In genomic region chr3:104960026-104961000, GRCm38 (mm10) we compare ENCODE assay signal across 12 mouse cellular contexts. TPM values are rescaled to one million over a fixed set of nuclear protein-coding genes. Genes with fewer than 3 reads are reported as not detected.
DNase-seq lines count a peak whose midpoint lies in the region; ATAC-seq and TF ChIP-seq lines count a peak whose summit lies in the region.
"Had no signal": no experiment of that assay in that cellular context is flagged by ENCODE, and none has a peak within 500 bp of the region (broad histone marks: within the 10 kb centered on the region; RNA-seq: fewer than 3 reads in every experiment).

No protein-coding gene starts in this region.

- H3K9ac ChIP-seq in forebrain, embryonic 16.5 days (replicated peaks; ENCODE audit: low read depth, low read length): no peak overlapping the region
- H3K9ac ChIP-seq in liver, embryonic 11.5 days (ENCODE audit: low read depth, low read length): no peak overlapping the region
- no peak overlapping the region for H3K9ac ChIP-seq in liver, postnatal 0 days (replicated peaks)
- H3K9ac ChIP-seq in intestine, embryonic 16.5 days (ENCODE audit: low read depth, low read length): peak overlapping the region; percentile 63; the same call in 1 of the 2 replicates
- H3K9ac ChIP-seq in neural tube, embryonic 13.5 days: no peak overlapping the region

- H3K27ac ChIP-seq in forebrain, embryonic 10.5 days: no peak overlapping the region
- no peak overlapping the region for H3K27ac ChIP-seq in forebrain, embryonic 16.5 days (ENCODE audit: low read length)
- no peak overlapping the region for H3K27ac ChIP-seq in liver, embryonic 11.5 days (ENCODE audit: low read depth, low read length)
- no peak overlapping the region for H3K27ac ChIP-seq in liver, postnatal 0 days (ENCODE audit: low read depth)
- H3K27ac ChIP-seq in intestine, embryonic 16.5 days (ENCODE audit: low read length): no peak overlapping the region
- H3K27ac ChIP-seq in neural tube, embryonic 13.5 days (replicated peaks): no peak overlapping the region

- peaks cover 55% of the 10 kb centered on the region for H3K4me1 ChIP-seq in forebrain, embryonic 10.5 days
- peaks cover 20% of the 10 kb centered on the region for H3K4me1 ChIP-seq in forebrain, embryonic 16.5 days (replicated peaks; ENCODE audit: control insufficient read depth, insufficient read depth, low read length)
- peaks cover 22% of the 10 kb centered on the region for H3K4me1 ChIP-seq in liver, embryonic 11.5 days (replicated peaks; ENCODE audit: control insufficient read depth, insufficient read depth, low read length)
- H3K4me1 ChIP-seq in liver, postnatal 0 days (ENCODE audit: insufficient read depth): peaks cover 13% of the 10 kb centered on the region
- H3K4me1 ChIP-seq in intestine, embryonic 16.5 days (ENCODE audit: control insufficient read depth, insufficient read depth, low read length): peaks cover 20% of the 10 kb centered on the region
- H3K4me1 ChIP-seq in neural tube, embryonic 13.5 days (replicated peaks): peaks cover 27% of the 10 kb centered on the region

- H3K27me3 ChIP-seq in forebrain, embryonic 10.5 days (ENCODE audit: poor library complexity, severe bottlenecking): peaks cover 76% of the 10 kb centered on the region
- peaks cover 52% of the 10 kb centered on the region for H3K27me3 ChIP-seq in forebrain, embryonic 16.5 days (replicated peaks; ENCODE audit: control insufficient read depth, insufficient read depth, low read length)
- peaks cover 68% of the 10 kb centered on the region for H3K27me3 ChIP-seq in liver, embryonic 11.5 days (replicated peaks; ENCODE audit: control insufficient read depth, insufficient read depth, low read length)
- H3K27me3 ChIP-seq in liver, postnatal 0 days (ENCODE audit: insufficient read depth, low read length): peaks cover 55% of the 10 kb centered on the region
- peaks cover 35% of the 10 kb centered on the region for H3K27me3 ChIP-seq in intestine, embryonic 16.5 days (replicated peaks; ENCODE audit: control insufficient read depth, insufficient read depth, low read length)
- H3K27me3 ChIP-seq in neural tube, embryonic 13.5 days: peaks cover 78% of the 10 kb centered on the region

- no peak for ATAC-seq in forebrain, embryonic 16.5 days
- no peak for ATAC-seq in liver, embryonic 11.5 days (replicated peaks; ENCODE audit: low FRiP score)
- ATAC-seq in liver, postnatal 0 days: no peak
- ATAC-seq in intestine, embryonic 16.5 days: no peak
- ATAC-seq in neural tube, embryonic 13.5 days (ENCODE audit: low read depth): no peak

- DNase-seq in forebrain, embryonic 10.5 days (ENCODE audit: extremely low spot score, low spot score): no peak
- DNase-seq in liver, embryonic 11.5 days (ENCODE audit: low spot score): no peak
- DNase-seq in liver, postnatal 0 days: no peak
- no peak for DNase-seq in left cerebral cortex, postnatal 25 days (ENCODE audit: low spot score in 2 of 2)
- DNase-seq in embryo, embryonic 10.5 days (ENCODE audit: low spot score): no peak
- DNase-seq: kidney, adult 8-10 months; right cerebral cortex, adult 18-20 months had no signal

- no peak for TF ChIP-seq EP300 in liver, postnatal 0 days (IDR thresholded peaks at IDR 0.05; ENCODE audit: low read depth)

- H3K36me3 ChIP-seq in forebrain, embryonic 10.5 days (replicated peaks): peaks cover 7% of the 10 kb centered on the region
- H3K36me3 ChIP-seq in forebrain, embryonic 16.5 days (ENCODE audit: control insufficient read depth, insufficient read depth): no peaks in the 10 kb centered on the region
- no peaks in the 10 kb centered on the region for H3K36me3 ChIP-seq in liver, embryonic 11.5 days (ENCODE audit: control insufficient read depth, insufficient read depth, low read length)
- no peaks in the 10 kb centered on the region for H3K36me3 ChIP-seq in liver, postnatal 0 days (replicated peaks; ENCODE audit: insufficient read depth, low read length)
- no peaks in the 10 kb centered on the region for H3K36me3 ChIP-seq in intestine, embryonic 16.5 days (ENCODE audit: control insufficient read depth, insufficient read depth, low read length)
- peaks cover 2% of the 10 kb centered on the region; the same call in 1 of the 2 replicates for H3K36me3 ChIP-seq in neural tube, embryonic 13.5 days

- no peaks in the 10 kb centered on the region for H3K9me3 ChIP-seq in forebrain, embryonic 10.5 days
- H3K9me3 ChIP-seq in forebrain, embryonic 16.5 days (ENCODE audit: control insufficient read depth, low read length): no peaks in the 10 kb centered on the region
- no peaks in the 10 kb centered on the region for H3K9me3 ChIP-seq in liver, embryonic 11.5 days (ENCODE audit: control insufficient read depth, low read length)
- H3K9me3 ChIP-seq in liver, postnatal 0 days (ENCODE audit: low read length): no peaks in the 10 kb centered on the region
- no peaks in the 10 kb centered on the region for H3K9me3 ChIP-seq in intestine, embryonic 16.5 days (ENCODE audit: control insufficient read depth, low read length)
- no peaks in the 10 kb centered on the region for H3K9me3 ChIP-seq in neural tube, embryonic 13.5 days

- 5% methylated on average over 19 of the region's 19 CpGs for WGBS in forebrain, embryonic 10.5 days
- 7% methylated on average over 19 of the region's 19 CpGs for WGBS in forebrain, embryonic 16.5 days
- WGBS in liver, embryonic 11.5 days: 15% methylated on average over 19 of the region's 19 CpGs
- WGBS in liver, postnatal 0 days (ENCODE audit: insufficient replicate concordance): 13% methylated on average over 19 of the region's 19 CpGs
- 28% methylated on average over 19 of the region's 19 CpGs for WGBS in intestine, embryonic 16.5 days
- 14% methylated on average over 19 of the region's 19 CpGs for WGBS in neural tube, embryonic 13.5 days

- TF ChIP-seq CTCF in liver, postnatal 0 days (IDR thresholded peaks at IDR 0.05; ENCODE audit: low read depth): no peak

- H3K4me3 ChIP-seq in forebrain, embryonic 10.5 days: peak overlapping the region; percentile 55
- no peak overlapping the region for H3K4me3 ChIP-seq in forebrain, embryonic 16.5 days (replicated peaks; ENCODE audit: low read length)
- no peak overlapping the region for H3K4me3 ChIP-seq in liver, embryonic 11.5 days (ENCODE audit: low read depth, low read length)
- H3K4me3 ChIP-seq in liver, postnatal 0 days (ENCODE audit: low read depth, low read length): no peak overlapping the region
- peak overlapping the region; percentile 61 for H3K4me3 ChIP-seq in intestine, embryonic 16.5 days (ENCODE audit: low read length)
- H3K4me3 ChIP-seq in neural tube, embryonic 13.5 days: peak overlapping the region; percentile 57

- intact Hi-C loops in left cerebral cortex, postnatal 25 days (cut with DNase I): loop anchor here (10.0 kb wide), 1 partner anchor 246 kb away; no protein-coding TSS in a partner anchor

- H3K4me2 ChIP-seq in forebrain, embryonic 16.5 days (ENCODE audit: low read length): no peak overlapping the region
- H3K4me2 ChIP-seq in liver, embryonic 11.5 days: peak overlapping the region; percentile 10; the same call in 1 of the 2 replicates
- H3K4me2 ChIP-seq in liver, postnatal 0 days (ENCODE audit: low read depth, low read length): no peak overlapping the region
- H3K4me2 ChIP-seq in intestine, embryonic 16.5 days (ENCODE audit: low read depth, low read length): peak overlapping the region; percentile 94; the same call in 1 of the 2 replicates
- peak overlapping the region; percentile 65; the same call in 1 of the 2 replicates for H3K4me2 ChIP-seq in neural tube, embryonic 13.5 days

RNA-seq across cellular contexts. Expression of gene Wnt2b, which starts 1.4 kb away (rescaled TPM):
- 0.58 and 0.68 TPM in 2 replicates for polyA plus RNA-seq in forebrain, embryonic 10.5 days (2016; fragmentation: Nextera tagmentation; extraction: Ambion mirVana)
- 0.46 and 0.56 TPM in 2 replicates for polyA plus RNA-seq in forebrain, embryonic 16.5 days (2015; fragmentation: Nextera tagmentation; extraction: Ambion mirVana)
- 0.52 and 0.73 TPM in 2 replicates for polyA plus RNA-seq in liver, embryonic 11.5 days (2014; fragmentation: Nextera tagmentation; extraction: Ambion mirVana)
- polyA plus RNA-seq in liver, postnatal 0 days (2015; fragmentation: Nextera tagmentation; extraction: Ambion mirVana): 0.07 and 0.09 TPM in 2 replicates
- polyA plus RNA-seq in intestine, embryonic 16.5 days (2015; fragmentation: Nextera tagmentation; extraction: Ambion mirVana): 1.3 and 1.5 TPM in 2 replicates
- polyA plus RNA-seq in neural tube, embryonic 13.5 days (2015; fragmentation: Nextera tagmentation; extraction: Ambion mirVana): 0.47 and 0.80 TPM in 2 replicates
- 1 to 10 TPM; 2.5 to 2.8 TPM for total RNA-seq in left cerebral cortex, postnatal 25 days (2021)
- total RNA-seq: monocyte, adult 5-6 weeks had no signal
- polyA plus RNA-seq: G1E had no signal

Comparison
In these comparisons a context has a peak if more than half of its experiments do, and no peak if none do; other contexts are left out.
1. H3K4me3 ChIP-seq: peak in forebrain, embryonic 10.5 days (single experiment), intestine, embryonic 16.5 days (single experiment) and neural tube, embryonic 13.5 days (single experiment); none in forebrain, embryonic 16.5 days (single experiment), liver, embryonic 11.5 days (single experiment) and liver, postnatal 0 days (single experiment).
2. H3K4me2 ChIP-seq: peak in liver, embryonic 11.5 days (single experiment), intestine, embryonic 16.5 days (single experiment) and neural tube, embryonic 13.5 days (single experiment); none in forebrain, embryonic 16.5 days (single experiment) and liver, postnatal 0 days (single experiment).